Mouse (Mus musculus) heart, embryonic 16.5 days (tissue): ENCODE data around the gene Gm11555. TPM values are rescaled to one million over a fixed set of nuclear protein-coding genes. Genes with fewer than 3 reads are reported as not detected.
"Not testable (repeated sequence)": the region's sequence is repeated elsewhere in the genome, so short reads cannot be mapped to it uniquely, and the experiment has no call there.

ENCODE experiments used
- ATAC-seq: fragments of 200-750 bp; cut with Nextera tagmentation; replicated peaks from 2 replicates; pipeline ENCODE4 v1.8.0; 2017; ENCODE audit warnings: moderate number of reproducible peaks; ENCODE audit not compliant: insufficient read depth, low FRiP score; ENCODE audit errors: extremely low read depth
- H3K27ac ChIP-seq: fragments of 300-500 bp; sonication (generic); 2 replicates; pipeline ENCODE4 v1.5.1; 2014; ENCODE audit warnings: mild to moderate bottlenecking, low read length, control low read depth, moderate library complexity
- H3K27me3 ChIP-seq: fragments of 300-500 bp; sonication (generic); 2 replicates; pipeline ENCODE4 v1.6.1; 2014; ENCODE audit warnings: low read length, mixed read lengths; ENCODE audit not compliant: control insufficient read depth, insufficient read depth
- H3K36me3 ChIP-seq: fragments of 300-500 bp; sonication (generic); 2 replicates; pipeline ENCODE4 v1.6.1; 2014; ENCODE audit not compliant: control insufficient read depth, insufficient read depth
- H3K4me1 ChIP-seq: fragments of 300-500 bp; sonication (generic); 2 replicates; pipeline ENCODE4 v1.6.1; 2014; ENCODE audit warnings: low read length, mixed read lengths; ENCODE audit not compliant: control insufficient read depth, insufficient read depth
- H3K4me2 ChIP-seq: fragments of 300-500 bp; sonication (generic); 2 replicates; pipeline ENCODE4 v1.6.1; 2014; ENCODE audit warnings: low read depth, mild to moderate bottlenecking, control low read depth, low read length
- H3K4me3 ChIP-seq: fragments of 300-500 bp; sonication (generic); 2 replicates; pipeline ENCODE4 v1.5.1; 2014; ENCODE audit warnings: mild to moderate bottlenecking, control low read depth, low read length
- H3K9ac ChIP-seq: fragments of 300-500 bp; sonication (generic); 2 replicates; pipeline ENCODE4 v1.6.1; 2014; ENCODE audit warnings: low read length, control low read depth
- H3K9me3 ChIP-seq: fragments of 300-500 bp; sonication (generic); replicated peaks from 2 replicates; pipeline ENCODE4 v1.6.1; 2016; ENCODE audit warnings: low read length; ENCODE audit not compliant: control insufficient read depth
- WGBS: fragments of 180-500 bp; shearing (Covaris S2); extraction: QIAGEN DNeasy Blood & Tissue Kit; methylation state at CpG from one replicate; pipeline ENCODE4 v1.1.7; 2014; 5-methylcytosine and 5-hydroxymethylcytosine counted together
- polyA plus RNA-seq: library from polyadenylated mRNA; unstranded; fragments of >200 nt; fragmentation: Nextera tagmentation; extraction: Ambion mirVana; gene quantifications from 2 replicates; pipeline ENCODE4 v1.2.1, GENCODE M21; 2015

Gene Gm11555
- polyA plus RNA-seq, 1 experiment from 2014 or later, result not detected

- H3K4me2 ChIP-seq, result no peak overlapping the region
- no peak overlapping the region for H3K27ac ChIP-seq
- H3K4me1 ChIP-seq, result no peaks in the 10 kb centered on the region
- 76% methylated on average over 15 of the region's 15 CpGs for WGBS
- H3K27me3 ChIP-seq, result no peaks in the 10 kb centered on the region
- H3K36me3 ChIP-seq, result no peaks in the 10 kb centered on the region
- no peak overlapping the region for H3K9ac ChIP-seq
- no peak overlapping the region for H3K4me3 ChIP-seq
- ATAC-seq, result no peak
- H3K9me3 ChIP-seq, result no peaks in the 10 kb centered on the region; the same call in 1 of the 2 replicates
Measured at GRCm38 (mm10) chr11:99646444-99646843, 3.6 kb downstream of the Gm11555 start.

- WGBS, result 73% methylated on average over 3 of the region's 3 CpGs
- no peak for ATAC-seq
- H3K27me3 ChIP-seq, result no peaks in the 10 kb centered on the region
- H3K4me2 ChIP-seq, result no peak overlapping the region
- no peaks in the 10 kb centered on the region for H3K36me3 ChIP-seq
- no peak overlapping the region for H3K4me3 ChIP-seq
- H3K4me1 ChIP-seq, result no peaks in the 10 kb centered on the region
- no peaks in the 10 kb centered on the region for H3K9me3 ChIP-seq
- H3K9ac ChIP-seq, result no peak overlapping the region
- no peak overlapping the region for H3K27ac ChIP-seq
Measured at GRCm38 (mm10) chr11:99644351-99644750, 5.7 kb downstream of the Gm11555 start.

GRCm38 (mm10) chr11:99643635-99644139 lies 6.3 kb downstream of the Gm11555 start, which contains the start of gene Krtap4-7:
TSS of gene Krtap4-7 (minus strand) at chr11:99644089.
- H3K4me1 ChIP-seq, H3K9ac ChIP-seq, H3K4me2 ChIP-seq, H3K36me3 ChIP-seq, H3K4me3 ChIP-seq, H3K9me3 ChIP-seq, H3K27me3 ChIP-seq, H3K27ac ChIP-seq, ATAC-seq: not testable (repeated sequence)
- 81% methylated on average over 9 of the region's 9 CpGs for WGBS

- H3K27ac ChIP-seq, result no peak overlapping the region
- no peaks in the 10 kb centered on the region for H3K9me3 ChIP-seq
- H3K4me3 ChIP-seq, result no peak overlapping the region
- H3K27me3 ChIP-seq, result no peaks in the 10 kb centered on the region
- no peak for ATAC-seq
- H3K4me2 ChIP-seq, result no peak overlapping the region
- WGBS, result 14% methylated on average over 1 of the region's 1 CpGs
- H3K36me3 ChIP-seq, result no peaks in the 10 kb centered on the region
- no peak overlapping the region for H3K9ac ChIP-seq
- no peaks in the 10 kb centered on the region for H3K4me1 ChIP-seq
Measured at GRCm38 (mm10) chr11:99640926-99641325, 9.1 kb downstream of the Gm11555 start.

- WGBS, result 38% methylated on average over 1 of the region's 1 CpGs
- no peak for ATAC-seq
- Histone ChIP-seq H3K9me3 (no peaks in the 10 kb centered on the region), H3K36me3 (no peaks in the 10 kb centered on the region), H3K9ac (no peak overlapping the region), H3K27me3 (no peaks in the 10 kb centered on the region), H3K4me2 (no peak overlapping the region), H3K4me3 (no peak overlapping the region), H3K4me1 (no peaks in the 10 kb centered on the region), H3K27ac (no peak overlapping the region)
Measured at GRCm38 (mm10) chr11:99637086-99637485, 12.9 kb downstream of the Gm11555 start.

GRCm38 (mm10) chr11:99634653-99635134 lies 15.3 kb downstream of the Gm11555 start, which contains the start of gene Krtap4-2:
TSS of gene Krtap4-2 (minus strand) at chr11:99635084.
- H3K4me3 ChIP-seq, result no peak within 1 kb of the TSS
- H3K9me3 ChIP-seq, result no peaks in the 10 kb centered on the region
- H3K9ac ChIP-seq, result no peak within 1 kb of the TSS
- no peaks in the 10 kb centered on the region for H3K4me1 ChIP-seq
- no peak within 1 kb of the TSS for H3K27ac ChIP-seq
- no peak within 1 kb of the TSS for H3K4me2 ChIP-seq
- 36% methylated on average over 8 of the region's 8 CpGs for WGBS
- no peaks in the 10 kb centered on the region for H3K36me3 ChIP-seq
- H3K27me3 ChIP-seq, result 0 out of 2 replicates have a peak, but pooled peaks cover 3% of the 10 kb centered on the region
- no peak for ATAC-seq

- WGBS, result 45% methylated on average over 2 of the region's 2 CpGs
- H3K4me3 ChIP-seq, result no peak overlapping the region
- 0 out of 2 replicates have a peak, but pooled peaks cover 3% of the 10 kb centered on the region for H3K27me3 ChIP-seq
- H3K9ac ChIP-seq, result no peak overlapping the region
- H3K36me3 ChIP-seq, result no peaks in the 10 kb centered on the region
- no peak overlapping the region for H3K4me2 ChIP-seq
- no peaks in the 10 kb centered on the region for H3K4me1 ChIP-seq
- no peak overlapping the region for H3K27ac ChIP-seq
- ATAC-seq, result no peak
- H3K9me3 ChIP-seq, result no peaks in the 10 kb centered on the region
Measured at GRCm38 (mm10) chr11:99633293-99633692, 16.7 kb downstream of the Gm11555 start.

- no peak overlapping the region for H3K4me3 ChIP-seq
Measured at GRCm38 (mm10) chr11:99630890-99631289, 19.1 kb downstream of the Gm11555 start.

GRCm38 (mm10) chr11:99628138-99628537 lies 21.9 kb downstream of the Gm11555 start, which contains the start of gene Krtap4-1:
TSS of gene Krtap4-1 (minus strand) at chr11:99628238.
- Histone ChIP-seq H3K4me2 (no peak within 1 kb of the TSS), H3K4me1 (no peaks in the 10 kb centered on the region), H3K9ac (no peak within 1 kb of the TSS), H3K27ac (no peak within 1 kb of the TSS), H3K27me3 (0 out of 2 replicates have a peak, but pooled peaks cover 3% of the 10 kb centered on the region), H3K36me3 (no peaks in the 10 kb centered on the region), H3K9me3 (no peaks in the 10 kb centered on the region), H3K4me3 (no peak within 1 kb of the TSS)
- 71% methylated on average over 4 of the region's 4 CpGs for WGBS
- no peak for ATAC-seq

More at GRCm38 (mm10) chr11:99630890-99631289, 19.1 kb downstream of the Gm11555 start:
- WGBS, result 67% methylated on average over 3 of the region's 3 CpGs
- H3K4me1 ChIP-seq, result no peaks in the 10 kb centered on the region
- no peak overlapping the region for H3K4me2 ChIP-seq
- no peak for ATAC-seq
- H3K9me3 ChIP-seq, result no peaks in the 10 kb centered on the region
- no peaks in the 10 kb centered on the region for H3K36me3 ChIP-seq
- 0 out of 2 replicates have a peak, but pooled peaks cover 3% of the 10 kb centered on the region for H3K27me3 ChIP-seq
- no peak overlapping the region for H3K27ac ChIP-seq
- no peak overlapping the region for H3K9ac ChIP-seq
